Mouse (Mus musculus) forebrain, embryonic 12.5 days (tissue): Measurements from ENCODE around the gene Bmp6. TPM values are rescaled to one million over a fixed set of nuclear protein-coding genes. Genes with fewer than 3 reads are reported as not detected.

Source experiments
- ATAC-seq: fragments of 200-750 bp; cut with Nextera tagmentation; 2 replicates; pipeline ENCODE4 v1.8.0; 2017; ENCODE audit warnings: moderate TSS enrichment; ENCODE audit not compliant: low FRiP score
- H3K27ac ChIP-seq: fragments of 300-500 bp; sonication (generic); 2 replicates; pipeline ENCODE4 v1.5.1; 2016; ENCODE audit warnings: mild to moderate bottlenecking
- H3K27me3 ChIP-seq: fragments of 300-500 bp; sonication (generic); 2 replicates; pipeline ENCODE4 v1.6.1; 2016; ENCODE audit warnings: mild to moderate bottlenecking
- H3K36me3 ChIP-seq: fragments of 300-500 bp; sonication (generic); replicated peaks from 2 replicates; pipeline ENCODE4 v1.6.1; 2016; ENCODE audit warnings: mild to moderate bottlenecking
- H3K4me1 ChIP-seq: fragments of 300-500 bp; sonication (generic); 2 replicates; pipeline ENCODE4 v1.6.1; 2016
- H3K4me2 ChIP-seq: fragments of 300-500 bp; sonication (generic); 2 replicates; pipeline ENCODE4 v1.6.1; 2016; ENCODE audit warnings: mild to moderate bottlenecking, moderate library complexity
- H3K4me3 ChIP-seq: fragments of 300-500 bp; sonication (generic); replicated peaks from 2 replicates; pipeline ENCODE4 v1.5.1; 2016; ENCODE audit warnings: mild to moderate bottlenecking
- H3K9ac ChIP-seq: fragments of 300-500 bp; sonication (generic); 2 replicates; pipeline ENCODE4 v1.6.1; 2016; ENCODE audit warnings: mild to moderate bottlenecking
- H3K9me3 ChIP-seq: fragments of 300-500 bp; sonication (generic); 2 replicates; pipeline ENCODE4 v1.6.1; 2016
- WGBS: fragments of 180-500 bp; shearing (Covaris S2); methylation state at CpG from one replicate; pipeline ENCODE4 v1.1.7; 2016; 5-methylcytosine and 5-hydroxymethylcytosine counted together
- polyA plus RNA-seq: library from polyadenylated mRNA; unstranded; fragments of >200 nt; fragmentation: Nextera tagmentation; extraction: Ambion mirVana; gene quantifications from 2 replicates; pipeline ENCODE4 v1.2.1, GENCODE M21; 2016

Gene Bmp6
- polyA plus RNA-seq, 1 experiment from 2014 or later = 1.7 TPM

DNA sequence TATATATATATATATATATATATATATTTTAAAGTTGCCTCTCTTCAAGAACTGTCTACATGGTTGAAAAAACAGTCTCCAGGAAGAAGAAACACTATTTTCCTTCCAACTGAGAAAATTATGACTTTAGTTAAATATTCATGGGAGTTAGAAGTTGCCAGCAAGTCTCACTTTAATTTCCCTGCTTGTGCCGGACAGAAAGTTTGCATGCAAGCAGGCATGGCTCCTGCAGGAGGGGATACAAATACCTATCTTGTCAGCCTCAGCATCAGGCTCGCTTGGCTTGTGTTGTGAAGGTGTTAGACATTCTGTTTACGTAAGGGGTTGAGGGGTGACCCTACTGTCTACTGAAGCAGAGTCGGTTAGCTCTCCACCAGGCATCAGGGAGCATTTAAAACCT is 17.8 kb downstream of the Bmp6 start:
- H3K27ac ChIP-seq = no peak overlapping the region
- no peak overlapping the region for H3K9ac ChIP-seq
- H3K27me3 ChIP-seq = no peaks in the 10 kb centered on the region
- no peak for ATAC-seq
- H3K4me2 ChIP-seq = no peak overlapping the region
- no peaks in the 10 kb centered on the region for H3K4me1 ChIP-seq
- WGBS = 88% methylated on average over 4 of the region's 4 CpGs
- H3K4me3 ChIP-seq = no peak overlapping the region
- H3K9me3 ChIP-seq = no peaks in the 10 kb centered on the region
- no peaks in the 10 kb centered on the region for H3K36me3 ChIP-seq

DNA sequence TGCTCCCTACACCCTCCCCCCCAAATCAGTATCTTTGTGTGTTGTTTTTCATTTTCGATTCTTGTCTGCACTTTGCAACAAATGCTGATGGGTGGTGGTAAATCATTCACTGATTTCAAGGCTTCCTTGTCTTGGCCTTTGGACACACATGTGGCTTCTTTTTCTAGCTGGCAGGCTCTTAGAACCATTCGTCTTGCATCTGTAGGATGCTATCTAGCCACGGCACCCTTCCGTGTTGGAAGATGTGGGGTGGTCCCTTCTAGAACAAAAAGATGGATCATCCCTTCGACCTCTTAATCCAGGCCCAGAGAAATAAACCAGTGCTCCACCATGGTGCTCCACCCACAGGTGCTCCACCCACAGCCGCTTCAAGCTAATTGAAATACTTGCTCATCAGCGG is 19.0 kb downstream of the Bmp6 start:
- H3K36me3 ChIP-seq = no peaks in the 10 kb centered on the region
- H3K4me2 ChIP-seq = no peak overlapping the region
- H3K4me1 ChIP-seq = no peaks in the 10 kb centered on the region
- no peak overlapping the region for H3K27ac ChIP-seq
- H3K9me3 ChIP-seq = no peaks in the 10 kb centered on the region
- H3K4me3 ChIP-seq = no peak overlapping the region
- ATAC-seq = no peak
- H3K9ac ChIP-seq = no peak overlapping the region
- WGBS = 90% methylated on average over 7 of the region's 7 CpGs
- no peaks in the 10 kb centered on the region for H3K27me3 ChIP-seq

DNA sequence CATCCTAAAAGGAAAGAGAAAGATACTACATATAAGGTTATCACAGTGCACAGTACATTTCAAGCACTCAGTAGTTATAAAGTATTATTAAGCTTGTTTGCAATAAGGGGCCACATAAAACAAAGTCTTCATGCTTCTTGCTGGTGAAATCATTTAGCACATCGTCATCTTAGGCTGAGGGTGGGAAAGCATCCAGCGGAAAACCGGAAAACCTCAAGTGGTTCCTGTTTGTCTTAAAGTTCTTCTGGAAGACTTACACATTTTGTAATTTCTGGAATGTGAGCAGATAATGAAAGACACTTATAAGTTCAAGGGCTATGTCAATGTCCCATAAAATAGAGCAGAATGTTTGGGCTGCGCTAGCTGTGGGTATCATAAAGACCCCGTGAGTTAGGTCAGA is 24.7 kb downstream of the Bmp6 start:
- Histone ChIP-seq H3K27me3 (no peaks in the 10 kb centered on the region), H3K36me3 (no peaks in the 10 kb centered on the region), H3K4me3 (no peak overlapping the region), H3K4me2 (no peak overlapping the region), H3K9me3 (no peaks in the 10 kb centered on the region), H3K4me1 (no peaks in the 10 kb centered on the region), H3K27ac (no peak overlapping the region), H3K9ac (no peak overlapping the region)
- 91% methylated on average over 5 of the region's 5 CpGs for WGBS
- no peak for ATAC-seq

DNA sequence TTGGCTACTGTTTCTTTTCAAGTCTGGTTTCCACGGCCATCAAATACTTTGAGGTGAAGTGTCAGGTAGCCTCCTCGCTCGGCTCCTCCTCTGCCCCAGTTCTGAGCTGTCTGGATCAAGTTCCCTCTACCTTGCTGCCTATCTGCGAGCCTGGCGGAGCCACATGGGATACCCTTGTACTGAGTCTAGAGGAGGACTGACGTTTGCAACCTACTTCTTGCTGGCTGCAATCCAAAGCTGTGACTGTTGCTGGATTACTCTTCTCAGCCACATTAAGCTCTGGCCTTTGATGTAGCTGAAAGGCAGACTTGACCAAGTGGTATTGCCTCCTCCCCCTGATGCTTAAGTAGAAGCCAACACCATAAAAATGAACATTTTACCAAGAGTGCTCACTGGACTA is 31.2 kb downstream of the Bmp6 start:
- no peak for ATAC-seq
- no peaks in the 10 kb centered on the region for H3K4me1 ChIP-seq
- no peak overlapping the region for H3K4me3 ChIP-seq
- no peaks in the 10 kb centered on the region for H3K9me3 ChIP-seq
- no peaks in the 10 kb centered on the region for H3K27me3 ChIP-seq
- H3K27ac ChIP-seq = no peak overlapping the region
- no peaks in the 10 kb centered on the region for H3K36me3 ChIP-seq
- H3K9ac ChIP-seq = no peak overlapping the region
- no peak overlapping the region for H3K4me2 ChIP-seq
- WGBS = 79% methylated on average over 6 of the region's 6 CpGs

DNA sequence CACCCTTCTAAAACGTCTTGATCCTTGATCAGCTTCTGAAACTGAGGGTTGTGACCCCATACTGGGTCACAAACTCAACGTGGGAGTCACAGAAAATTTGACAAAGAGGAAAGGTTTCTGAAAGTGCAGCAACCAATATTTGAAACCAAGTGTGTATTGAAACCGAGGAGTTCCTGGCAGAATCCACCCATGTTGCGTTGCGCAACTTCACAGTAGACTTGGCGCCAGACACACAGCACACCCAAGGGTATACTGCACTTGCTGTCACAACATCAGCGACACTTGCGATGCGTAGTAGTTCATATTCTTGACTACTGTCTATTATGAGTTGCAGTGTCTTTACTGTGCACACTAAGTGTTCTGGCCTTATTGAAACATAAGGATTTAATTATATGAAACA is 32.4 kb downstream of the Bmp6 start:
- Histone ChIP-seq H3K4me3 (no peak overlapping the region), H3K27ac (no peak overlapping the region)
- WGBS = 88% methylated on average over 9 of the region's 9 CpGs

DNA sequence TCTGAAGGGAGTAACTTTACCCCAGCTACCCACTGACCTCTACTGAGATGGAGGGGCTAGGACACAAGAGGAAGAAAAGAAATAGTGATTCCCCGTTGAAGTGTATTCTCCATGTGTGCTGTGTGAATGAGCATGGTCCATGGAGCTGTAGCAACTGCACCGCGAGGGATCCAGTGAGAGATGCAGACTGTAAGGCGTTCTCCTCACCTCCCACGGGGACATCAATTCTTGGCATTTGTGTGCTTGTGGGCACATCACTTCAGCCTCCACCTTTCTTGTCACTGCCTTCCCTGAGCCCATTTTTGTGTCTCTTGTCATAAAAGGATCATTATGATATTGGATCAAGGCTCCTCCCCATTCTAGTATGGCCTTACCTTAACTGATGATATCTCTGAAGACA is 34.9 kb downstream of the Bmp6 start:
- Histone ChIP-seq H3K4me2 (no peak overlapping the region), H3K9ac (no peak overlapping the region), H3K27me3 (no peaks in the 10 kb centered on the region), H3K27ac (no peak overlapping the region), H3K9me3 (no peaks in the 10 kb centered on the region), H3K4me3 (no peak overlapping the region), H3K4me1 (no peaks in the 10 kb centered on the region), H3K36me3 (no peaks in the 10 kb centered on the region)
- ATAC-seq = no peak
- WGBS = 96% methylated on average over 5 of the region's 5 CpGs

More for the DNA sequence above, 32.4 kb downstream of the Bmp6 start:
- ATAC-seq = no peak
- Histone ChIP-seq H3K9ac (no peak overlapping the region), H3K27me3 (no peaks in the 10 kb centered on the region), H3K36me3 (no peaks in the 10 kb centered on the region), H3K4me1 (no peaks in the 10 kb centered on the region), H3K4me2 (no peak overlapping the region), H3K9me3 (no peaks in the 10 kb centered on the region)

DNA sequence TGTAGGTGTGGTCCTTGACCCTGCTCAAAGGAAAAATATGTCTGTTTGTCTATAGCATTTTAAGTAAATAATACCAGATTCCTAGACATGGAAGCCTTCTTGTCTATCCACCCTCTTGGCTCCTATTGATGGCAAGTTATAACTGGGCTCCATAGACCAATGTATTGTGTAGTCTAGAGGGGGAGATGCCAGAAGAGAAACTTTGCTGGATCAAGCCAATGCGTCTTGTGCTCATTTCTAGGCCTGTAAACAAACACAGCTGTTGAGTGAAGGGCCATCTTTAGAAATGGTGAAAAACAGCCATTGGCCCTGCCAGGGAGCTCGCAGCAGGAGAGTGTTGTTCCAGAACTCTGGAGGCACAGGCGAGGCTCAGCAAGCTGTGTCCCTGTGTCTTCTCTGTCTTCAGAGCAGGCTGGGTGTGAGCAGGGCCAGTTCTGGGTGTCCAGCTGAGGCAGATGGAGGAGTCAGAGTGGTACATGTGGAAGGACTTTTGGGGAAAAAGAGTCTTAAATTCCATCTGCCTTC is 41.2 kb downstream of the Bmp6 start:
- H3K27me3 ChIP-seq = no peaks in the 10 kb centered on the region
- H3K36me3 ChIP-seq = no peaks in the 10 kb centered on the region
- H3K9me3 ChIP-seq = no peaks in the 10 kb centered on the region
- no peaks in the 10 kb centered on the region for H3K4me1 ChIP-seq
- H3K4me2 ChIP-seq = no peak overlapping the region
- H3K9ac ChIP-seq = no peak overlapping the region
- H3K27ac ChIP-seq = no peak overlapping the region
- 80% methylated on average over 3 of the region's 3 CpGs for WGBS
- ATAC-seq = no peak
- no peak overlapping the region for H3K4me3 ChIP-seq

DNA sequence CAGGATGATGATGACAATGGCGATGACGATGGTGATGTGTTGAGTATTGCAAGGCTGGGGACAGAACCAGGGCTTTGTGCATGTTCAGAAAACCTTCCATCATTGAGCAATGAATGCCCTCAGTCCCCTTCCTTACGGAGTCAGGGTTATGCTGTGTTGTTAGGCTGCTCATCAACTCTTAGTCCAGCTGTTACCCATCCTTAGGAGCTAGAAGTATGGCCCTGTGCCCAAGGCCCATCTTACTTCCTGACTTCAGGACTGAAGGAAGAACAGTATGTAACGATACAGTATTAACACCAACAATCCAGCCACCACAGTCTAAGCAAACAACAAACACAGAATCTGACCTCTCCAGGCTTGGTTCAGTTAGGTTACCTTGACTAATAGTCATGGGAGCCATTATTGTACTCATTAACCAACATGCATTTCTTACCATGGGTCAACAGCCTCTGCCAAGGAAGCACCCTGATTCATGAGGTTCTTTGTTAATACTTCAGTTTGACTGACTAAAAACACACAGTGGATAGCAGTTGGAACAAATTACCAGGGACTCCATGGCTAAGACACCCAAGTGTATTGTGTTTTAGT is 42.6 kb downstream of the Bmp6 start:
- H3K9me3 ChIP-seq = no peaks in the 10 kb centered on the region
- H3K27me3 ChIP-seq = no peaks in the 10 kb centered on the region
- H3K36me3 ChIP-seq = no peaks in the 10 kb centered on the region
- H3K27ac ChIP-seq = no peak overlapping the region
- no peak overlapping the region for H3K4me2 ChIP-seq
- ATAC-seq = no peak
- no peak overlapping the region for H3K4me3 ChIP-seq
- no peak overlapping the region for H3K9ac ChIP-seq
- H3K4me1 ChIP-seq = no peaks in the 10 kb centered on the region
- 87% methylated on average over 4 of the region's 4 CpGs for WGBS

DNA sequence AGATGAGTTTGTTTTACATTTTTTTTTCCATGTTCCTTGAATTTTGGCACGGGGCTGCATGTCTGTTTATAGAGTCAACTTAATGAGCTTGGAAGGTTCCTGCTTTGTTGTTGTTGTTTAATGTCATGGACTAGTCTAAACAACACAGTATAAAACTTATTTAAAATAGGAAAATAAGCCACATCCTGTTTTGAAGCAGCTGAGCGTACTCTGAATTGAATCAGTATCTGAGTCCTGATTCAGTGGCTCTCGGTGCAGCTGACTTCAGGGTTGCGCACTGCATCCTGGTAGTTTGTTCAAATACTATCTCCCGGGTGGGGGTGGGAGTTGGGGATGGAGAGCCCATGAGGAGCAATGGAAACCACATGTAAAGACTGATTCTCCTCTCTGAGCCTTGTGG is 48.5 kb downstream of the Bmp6 start:
- no peak for ATAC-seq
- no peaks in the 10 kb centered on the region for H3K27me3 ChIP-seq
- H3K4me2 ChIP-seq = no peak overlapping the region
- WGBS = 89% methylated on average over 5 of the region's 5 CpGs
- H3K9me3 ChIP-seq = no peaks in the 10 kb centered on the region
- no peak overlapping the region for H3K27ac ChIP-seq
- no peaks in the 10 kb centered on the region for H3K4me1 ChIP-seq
- no peak overlapping the region for H3K9ac ChIP-seq
- no peak overlapping the region for H3K4me3 ChIP-seq
- H3K36me3 ChIP-seq = no peaks in the 10 kb centered on the region

DNA sequence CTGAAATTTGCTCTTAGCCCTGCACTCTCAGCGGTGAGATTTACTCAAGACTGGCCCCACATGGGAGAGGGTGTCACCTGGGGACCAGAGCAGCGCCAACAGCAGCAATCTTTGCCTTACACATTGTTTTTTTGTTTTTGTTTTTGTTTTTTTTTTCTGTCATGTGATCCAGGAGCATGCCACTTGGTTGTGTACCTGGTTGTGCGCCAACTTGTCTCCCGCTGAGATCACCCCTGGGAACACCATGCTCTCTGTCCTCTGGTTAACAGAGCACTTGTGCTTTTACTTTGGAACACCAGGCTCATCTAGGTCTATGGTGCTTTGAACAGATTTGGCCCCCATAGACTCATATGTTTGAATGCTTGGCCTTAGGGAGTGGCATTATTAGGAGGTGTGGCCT is 50.1 kb downstream of the Bmp6 start:
- H3K9me3 ChIP-seq = no peaks in the 10 kb centered on the region
- no peak overlapping the region for H3K4me2 ChIP-seq
- no peak overlapping the region for H3K27ac ChIP-seq
- H3K4me3 ChIP-seq = no peak overlapping the region
- ATAC-seq = no peak
- H3K4me1 ChIP-seq = no peaks in the 10 kb centered on the region
- 90% methylated on average over 4 of the region's 4 CpGs for WGBS
- H3K9ac ChIP-seq = no peak overlapping the region
- H3K27me3 ChIP-seq = no peaks in the 10 kb centered on the region
- H3K36me3 ChIP-seq = no peaks in the 10 kb centered on the region

DNA sequence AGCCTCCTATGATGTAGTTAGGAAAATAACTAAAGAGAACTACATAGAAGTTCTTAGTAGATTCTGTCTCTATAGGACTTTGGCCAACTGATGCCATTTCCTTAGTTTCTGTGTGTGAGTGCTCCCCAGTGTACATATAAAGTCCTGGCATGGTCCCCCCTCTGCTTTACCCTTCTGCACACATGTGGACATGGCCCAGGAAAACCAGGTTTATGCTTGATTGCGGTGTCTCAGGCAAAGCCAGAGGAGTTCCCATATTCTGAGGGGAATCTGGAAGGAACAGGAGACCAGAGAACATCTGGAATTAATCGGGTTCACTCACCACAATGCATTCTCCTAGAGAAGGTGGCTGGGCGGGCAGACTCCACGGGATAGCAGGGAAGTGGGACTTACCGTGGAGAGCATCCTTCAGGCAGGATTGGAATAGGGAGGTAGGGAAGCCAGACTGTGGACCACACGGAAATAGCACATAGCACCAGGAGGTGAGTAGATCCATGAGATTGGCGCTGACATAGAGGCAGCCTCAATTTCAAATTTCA is 52.2 kb downstream of the Bmp6 start:
- 88% methylated on average over 7 of the region's 7 CpGs for WGBS
- Histone ChIP-seq H3K4me2 (no peak overlapping the region), H3K36me3 (no peaks in the 10 kb centered on the region), H3K9ac (no peak overlapping the region), H3K4me3 (no peak overlapping the region), H3K27ac (no peak overlapping the region), H3K9me3 (no peaks in the 10 kb centered on the region), H3K4me1 (no peaks in the 10 kb centered on the region), H3K27me3 (no peaks in the 10 kb centered on the region)
- no peak for ATAC-seq

DNA sequence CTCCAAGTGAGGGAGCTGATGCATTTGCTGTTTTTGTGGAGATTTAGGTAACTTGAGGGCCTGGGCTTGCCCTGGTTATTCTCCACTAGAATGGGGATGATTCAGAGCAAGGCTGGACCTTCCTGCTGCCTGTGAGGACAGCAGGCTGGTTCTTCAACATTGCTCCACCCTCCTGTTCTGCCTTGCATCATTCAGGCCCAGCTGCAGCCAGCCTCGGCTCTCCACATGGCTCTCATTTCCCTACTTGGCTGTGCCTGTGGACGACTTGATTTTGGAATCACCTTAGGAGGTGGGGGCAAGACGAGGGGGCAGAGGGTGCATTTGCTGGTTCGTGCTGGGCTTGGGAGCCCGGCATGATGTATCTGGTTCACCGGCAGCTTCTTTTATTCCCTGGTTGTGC is 53.8 kb downstream of the Bmp6 start:
- no peaks in the 10 kb centered on the region for H3K27me3 ChIP-seq

DNA sequence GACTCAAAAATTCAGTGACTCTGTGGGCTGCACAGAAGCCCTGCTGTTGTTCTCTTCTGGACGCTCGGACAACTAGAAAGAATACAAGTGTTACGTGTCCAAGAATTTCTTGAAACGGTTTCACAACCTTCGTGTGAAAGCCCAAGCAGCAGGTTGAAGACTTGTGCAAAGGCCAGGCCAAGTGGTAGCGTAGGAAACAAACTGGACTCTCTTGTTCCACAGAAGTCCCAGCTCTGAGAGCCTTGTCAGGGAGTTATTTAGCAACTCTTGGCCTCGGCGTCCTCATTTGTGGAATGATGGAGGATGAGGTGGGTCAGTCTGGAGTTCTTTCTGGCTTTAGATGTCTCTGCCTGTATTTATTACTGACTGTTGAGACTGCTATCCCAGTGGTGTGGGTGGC is 55.8 kb downstream of the Bmp6 start:
- no peak overlapping the region for H3K4me3 ChIP-seq
- H3K9me3 ChIP-seq = no peaks in the 10 kb centered on the region
- no peak overlapping the region for H3K27ac ChIP-seq
- H3K4me2 ChIP-seq = no peak overlapping the region
- ATAC-seq = no peak
- H3K9ac ChIP-seq = no peak overlapping the region
- no peaks in the 10 kb centered on the region for H3K4me1 ChIP-seq
- no peaks in the 10 kb centered on the region for H3K27me3 ChIP-seq
- no peaks in the 10 kb centered on the region for H3K36me3 ChIP-seq
- WGBS = 86% methylated on average over 8 of the region's 8 CpGs

More for the DNA sequence above, 53.8 kb downstream of the Bmp6 start:
- Histone ChIP-seq H3K27ac (no peak overlapping the region), H3K4me1 (no peaks in the 10 kb centered on the region), H3K9ac (no peak overlapping the region), H3K9me3 (no peaks in the 10 kb centered on the region), H3K4me3 (no peak overlapping the region), H3K4me2 (no peak overlapping the region), H3K36me3 (no peaks in the 10 kb centered on the region)
- WGBS = 84% methylated on average over 6 of the region's 6 CpGs
- no peak for ATAC-seq
